Mouse (Mus musculus) urinary bladder, adult 2 months (tissue): ENCODE results near the gene Zfp319. TPM values are rescaled to one million over a fixed set of nuclear protein-coding genes. Genes with fewer than 3 reads are reported as not detected.
A peak's percentile ranks its signal among the peaks of the same experiment; 100 is the strongest.

Source experiments
- DNase-seq: peaks from one replicate; pipeline ENCODE4 v3.0.0; 2022; ENCODE audit warnings: low spot score
- polyA plus RNA-seq: library from polyadenylated mRNA; depleted of rRNA; stranded (reverse); fragments of >200 nt; gene quantifications from 2 replicates; pipeline ENCODE4 v1.2.3, GENCODE M21; 2012; rRNA removed

Zfp319 gene
- polyA plus RNA-seq, 1 experiment, result 6.8 TPM

GRCm38 (mm10) chr8:95310342-95310970, 21.3 kb downstream of the Zfp319 start, which contains the start of gene Tepp:
Tepp (plus strand) TSS chr8:95310566.
- DNase-seq, result no peak

DNA sequence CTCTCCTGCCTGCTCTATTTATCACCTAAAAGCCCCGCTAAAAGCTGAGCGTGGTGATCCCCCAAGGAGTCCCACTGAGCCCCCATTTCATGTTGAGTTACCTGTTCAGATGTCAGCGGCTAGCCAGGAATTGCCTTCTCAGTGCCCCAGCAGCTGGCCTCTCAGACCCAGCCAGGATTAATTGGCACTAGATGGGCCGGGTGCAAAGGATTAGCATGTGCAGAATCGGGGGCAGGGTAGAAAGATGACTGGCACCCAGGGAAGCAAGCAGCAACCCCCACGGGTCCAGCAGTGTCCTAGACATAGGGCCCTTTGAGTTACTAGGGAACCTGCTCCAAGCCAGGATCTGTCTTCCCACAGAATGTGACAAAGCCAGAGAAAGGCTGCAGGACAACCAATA, 25.3 kb downstream of the Zfp319 start, which contains the start of gene Cngb1:
Gene Cngb1 (minus strand): TSS at position 155 of the 400 bp plus-strand sequence.
- DNase-seq, result no peak

DNA sequence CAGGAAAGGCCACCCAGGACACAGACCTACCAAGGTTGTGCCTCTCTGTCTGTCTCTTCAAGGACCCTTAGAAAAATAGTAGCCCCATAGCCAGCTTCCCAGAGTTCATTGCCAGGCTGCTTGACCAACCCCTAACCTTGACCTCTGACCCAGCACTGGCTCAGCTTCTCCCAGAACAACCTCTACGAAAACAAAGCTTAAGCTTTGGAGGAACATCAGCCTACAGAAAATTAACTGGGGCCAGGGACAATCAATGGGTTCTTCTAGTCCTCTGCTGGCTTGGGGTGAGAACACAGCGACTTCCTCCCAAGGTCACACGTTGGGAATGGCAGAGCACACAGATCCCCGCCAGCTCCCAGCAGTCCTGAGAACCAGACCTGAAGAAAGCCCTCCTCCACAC, 26.2 kb downstream of the Zfp319 start:
- no peak for DNase-seq

GRCm38 (mm10) chr8:95302410-95302809, 29.3 kb downstream of the Zfp319 start:
- DNase-seq, result no peak

- DNase-seq, result no peak
These were observed 37.9 kb downstream of the Zfp319 start for GRCm38 (mm10) chr8:95293891-95294290.

GRCm38 (mm10) chr8:95293172-95293571, 38.6 kb downstream of the Zfp319 start:
- DNase-seq, result peak; percentile 32

- no peak for DNase-seq
These were observed 42.6 kb downstream of the Zfp319 start for GRCm38 (mm10) chr8:95289066-95289650.

GRCm38 (mm10) chr8:95281493-95281892, 50.3 kb downstream of the Zfp319 start:
- no peak for DNase-seq

Other genes with a start within 250 kb of the Zfp319 start
- 39.1 and 45.2 TPM in 2 replicates for gene Kifc3, start 129.1 kb downstream of the Zfp319 start, polyA plus RNA-seq
- gene Cngb1, start 25.4 kb downstream of the Zfp319 start, polyA plus RNA-seq, result 1.5 and 2.9 TPM in 2 replicates
- 1.7 and 3.3 TPM in 2 replicates for gene Tepp, start 21.4 kb downstream of the Zfp319 start, polyA plus RNA-seq
- gene Usb1, start 334 bp upstream of the Zfp319 start, polyA plus RNA-seq, result 34.5 and 43.1 TPM in 2 replicates
- 17.1 and 27.3 TPM in 2 replicates for gene Mmp15, start 20.3 kb upstream of the Zfp319 start, polyA plus RNA-seq
- 62.3 and 86.8 TPM in 2 replicates for gene Cfap20, start 102.9 kb upstream of the Zfp319 start, polyA plus RNA-seq
- 38.6 and 44.3 TPM in 2 replicates for gene Csnk2a2, start 158.1 kb upstream of the Zfp319 start, polyA plus RNA-seq
- 0.96 and 1.2 TPM in 2 replicates for gene Ccdc113, start 202.1 kb upstream of the Zfp319 start, polyA plus RNA-seq
- gene Prss54, start 244.4 kb upstream of the Zfp319 start, polyA plus RNA-seq, result not detected in 2 replicates